Mouse (Mus musculus) macrophage (primary cell): ENCODE data around the gene Pias1. TPM values are rescaled to one million over a fixed set of nuclear protein-coding genes. Genes with fewer than 3 reads are reported as not detected.

Source experiments
- H3K27ac ChIP-seq: fragments of 350-480 bp; formaldehyde crosslinking; 2 replicates; pipeline ENCODE4 v1.9.0; 2021
- H3K36me3 ChIP-seq: fragments of 350-480 bp; formaldehyde crosslinking; 2 replicates; pipeline ENCODE4 v1.9.0; 2021; ENCODE audit errors: inconsistent target
- H3K4me3 ChIP-seq: fragments of 350-480 bp; formaldehyde crosslinking; 2 replicates; pipeline ENCODE4 v1.9.0; 2021; ENCODE audit errors: inconsistent target
- H3K79me2 ChIP-seq: fragments of 350-480 bp; formaldehyde crosslinking; 2 replicates; pipeline ENCODE4 v1.9.0; 2021; ENCODE audit errors: inconsistent target
- whole genome bisulfite sequencing: methylation state at CpG from one replicate; pipeline ENCODE4 v1.1.7; 2026; ENCODE audit warnings: inconsistent platforms; ENCODE audit not compliant: missing documents; 5-methylcytosine and 5-hydroxymethylcytosine counted together
- polyA plus RNA-seq: library from polyadenylated mRNA; stranded (reverse); fragments of 250-400 nt; gene quantifications from 3 replicates; pipeline ENCODE4 v1.2.4, GENCODE M21; 2018; ENCODE audit warnings: inconsistent platforms

Pias1 gene
- polyA plus RNA-seq, 1 experiment from 2014 or later = 40.5 TPM

DNA sequence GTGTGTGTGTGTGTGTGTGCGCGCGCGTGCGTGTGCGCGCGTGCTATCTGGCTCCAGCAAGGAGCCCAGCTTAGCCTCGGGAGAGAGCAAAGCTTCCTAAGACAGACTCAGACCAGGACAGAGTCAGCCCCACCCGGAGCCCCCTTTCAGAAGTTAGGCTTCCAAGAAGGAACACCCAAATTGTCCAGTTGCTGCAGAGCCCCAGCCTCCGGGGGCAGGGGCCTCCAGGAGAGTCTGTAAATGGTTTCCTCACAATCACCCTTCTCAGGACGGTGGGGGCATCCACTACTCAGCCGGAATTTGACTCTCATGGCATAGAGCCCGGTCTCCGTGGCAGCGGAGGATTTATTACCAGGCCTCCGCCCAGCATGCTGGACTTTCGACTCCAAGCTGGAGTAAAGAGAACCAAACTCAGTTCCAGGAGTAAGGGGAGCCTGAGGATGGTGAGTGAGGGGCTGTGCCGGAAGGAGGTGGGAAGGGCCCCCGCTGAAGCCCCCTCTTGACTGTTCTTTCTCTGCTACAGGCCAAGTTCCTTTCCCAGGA is 129.9 kb downstream of the Pias1 start, which contains the start of gene Calml4:
Gene Calml4, plus strand, starts transcription at position 362 of the 543 bp plus-strand sequence.
- no peaks in the 10 kb centered on the region for H3K79me2 ChIP-seq
- peak within 1 kb of the TSS; percentile 29 for H3K27ac ChIP-seq
- no peaks in the 10 kb centered on the region for H3K36me3 ChIP-seq
- 30% methylated on average over 12 of the region's 20 CpGs for WGBS
- H3K4me3 ChIP-seq = no peak within 1 kb of the TSS

DNA sequence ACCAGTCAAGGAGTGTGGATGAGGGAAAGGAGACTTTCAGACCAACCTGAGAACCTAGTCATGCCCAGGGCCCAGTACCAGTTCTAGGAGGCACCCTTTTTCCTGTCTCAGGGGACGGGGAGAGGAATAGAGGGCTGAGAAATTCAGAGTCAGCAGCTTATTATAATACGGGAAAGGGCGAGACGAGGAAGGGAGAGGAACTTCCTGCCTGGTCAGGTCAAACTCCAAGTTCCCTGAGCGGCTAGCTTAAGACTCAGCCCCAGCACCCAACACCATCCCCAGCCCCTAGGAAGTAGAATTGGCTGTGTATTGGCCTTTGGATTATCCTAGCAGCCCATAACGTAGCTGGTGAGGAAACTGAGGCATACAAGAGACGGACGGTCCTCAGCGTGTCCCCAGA is 130.5 kb downstream of the Pias1 start:
- peak overlapping the region; percentile 29 for H3K27ac ChIP-seq
- no peaks in the 10 kb centered on the region for H3K36me3 ChIP-seq
- no peaks in the 10 kb centered on the region for H3K79me2 ChIP-seq
- H3K4me3 ChIP-seq = no peak overlapping the region
- WGBS = 11% methylated on average over 7 of the region's 9 CpGs

DNA sequence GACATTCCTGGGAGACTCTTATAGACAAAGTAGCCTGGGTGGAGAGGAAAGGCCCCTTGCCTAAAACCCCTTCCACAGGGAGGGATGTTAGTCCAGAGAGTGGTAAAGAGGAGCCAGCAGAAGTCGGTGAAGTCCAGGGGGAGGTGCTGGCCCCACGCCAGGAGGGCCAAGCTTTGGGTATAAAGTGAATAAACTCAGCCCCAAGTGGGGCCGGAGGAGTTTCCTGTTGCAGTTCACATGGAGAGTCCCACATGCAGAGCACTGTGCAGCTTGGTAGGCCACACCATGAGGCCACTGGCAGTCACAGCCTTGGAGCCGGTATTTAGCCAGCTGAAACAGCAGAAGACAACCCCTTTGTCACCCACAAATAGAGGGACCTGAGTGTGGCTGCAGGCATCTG is 133.2 kb downstream of the Pias1 start:
- Histone ChIP-seq H3K79me2 (no peaks in the 10 kb centered on the region), H3K36me3 (peaks cover 24% of the 10 kb centered on the region; the same call in 1 of the 2 replicates), H3K27ac (no peak overlapping the region), H3K4me3 (no peak overlapping the region)
- 49% methylated on average over 4 of the region's 4 CpGs for WGBS

DNA sequence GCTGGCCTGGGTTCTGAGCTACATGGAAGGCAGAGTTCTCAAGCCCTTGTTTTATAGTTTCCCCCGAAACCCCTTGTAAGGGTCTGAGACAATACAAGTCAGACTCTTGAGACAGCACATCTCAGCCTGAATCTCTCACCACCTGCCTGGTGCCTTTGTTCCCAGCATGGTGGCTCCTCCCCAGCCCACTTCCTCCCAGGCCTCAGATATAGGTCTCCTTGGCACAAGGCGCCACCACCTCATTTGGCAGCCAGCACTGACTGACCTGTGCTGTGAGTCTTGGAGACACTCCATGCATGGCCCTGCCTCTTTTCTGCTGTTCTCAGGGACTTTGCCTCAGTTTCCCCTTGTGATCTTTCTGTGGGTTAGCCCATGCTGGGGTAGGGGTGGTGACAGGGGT is 136.2 kb downstream of the Pias1 start:
- Histone ChIP-seq H3K36me3 (peaks cover 41% of the 10 kb centered on the region; the same call in 1 of the 2 replicates), H3K79me2 (no peaks in the 10 kb centered on the region), H3K27ac (no peak overlapping the region), H3K4me3 (no peak overlapping the region)
- WGBS = 96% methylated on average over 2 of the region's 2 CpGs

DNA sequence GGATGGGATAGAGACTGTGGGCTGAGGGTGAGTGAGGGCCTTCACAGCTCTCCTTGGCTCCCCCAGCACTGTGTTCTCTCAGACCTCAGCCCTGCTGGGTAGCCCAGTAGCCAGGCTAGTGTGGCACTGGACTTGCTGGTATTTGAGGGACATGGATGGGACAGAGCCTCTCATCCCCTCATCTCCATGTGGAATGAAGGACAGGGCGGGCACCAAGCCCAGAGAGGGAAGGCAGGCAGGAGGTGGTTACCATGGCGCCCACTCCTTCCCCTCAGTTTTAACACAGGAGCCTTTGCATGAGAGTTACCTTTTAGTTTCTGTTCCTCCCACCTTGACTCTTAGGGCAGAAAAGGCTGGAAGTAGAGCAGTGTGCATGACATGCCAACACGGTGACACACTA is 139.1 kb downstream of the Pias1 start:
- Histone ChIP-seq H3K36me3 (peaks cover 53% of the 10 kb centered on the region; the same call in 1 of the 2 replicates), H3K27ac (no peak overlapping the region), H3K4me3 (no peak overlapping the region), H3K79me2 (no peaks in the 10 kb centered on the region)
- WGBS = 83% methylated on average over 3 of the region's 3 CpGs

DNA sequence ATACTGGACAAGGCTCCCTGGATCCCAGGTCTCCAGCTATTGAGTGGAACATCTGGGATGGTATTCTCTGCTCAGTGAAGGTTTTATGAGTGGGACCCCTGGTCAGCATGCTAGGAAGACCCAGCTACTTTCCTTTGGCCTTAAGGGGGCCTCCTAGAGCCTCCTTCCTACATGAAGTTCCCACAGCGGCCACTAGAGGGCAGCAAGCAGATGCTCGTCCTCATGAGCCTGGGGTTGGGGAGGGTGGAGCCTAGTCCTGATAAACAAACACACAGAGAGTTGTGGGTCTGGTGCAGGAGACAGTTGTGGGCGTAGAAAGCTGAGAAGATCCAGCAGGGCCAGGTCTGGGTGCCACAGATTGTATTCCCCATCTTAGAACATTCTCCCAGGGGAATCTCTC is 140.0 kb downstream of the Pias1 start:
- peaks cover 53% of the 10 kb centered on the region; the same call in 1 of the 2 replicates for H3K36me3 ChIP-seq
- no peak overlapping the region for H3K4me3 ChIP-seq
- no peak overlapping the region for H3K27ac ChIP-seq
- no peaks in the 10 kb centered on the region for H3K79me2 ChIP-seq
- WGBS = 4% methylated on average over 3 of the region's 3 CpGs

DNA sequence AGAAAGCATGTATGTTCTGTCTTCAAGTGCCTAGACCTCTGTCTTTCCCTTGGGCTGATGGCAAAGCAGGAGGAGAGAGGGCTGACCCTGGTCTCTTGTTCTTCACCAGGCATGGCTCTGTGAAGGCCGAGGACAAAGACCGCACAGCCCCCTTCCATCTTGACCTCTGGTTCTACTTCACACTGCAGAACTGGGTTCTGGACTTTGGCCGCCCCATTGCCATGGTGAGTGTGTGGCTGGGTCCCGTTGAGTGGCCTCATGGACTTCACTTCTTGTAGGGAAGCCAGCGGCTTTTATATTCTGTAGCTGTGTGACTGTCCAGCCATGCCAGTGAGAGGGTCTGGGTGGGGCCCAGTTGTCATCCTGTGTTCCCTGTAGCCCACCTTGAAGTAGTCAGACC is 143.3 kb downstream of the Pias1 start:
- H3K27ac ChIP-seq = no peak overlapping the region
- WGBS = 93% methylated on average over 5 of the region's 5 CpGs
- H3K36me3 ChIP-seq = peaks cover 29% of the 10 kb centered on the region; the same call in 1 of the 2 replicates
- no peak overlapping the region for H3K4me3 ChIP-seq
- peaks cover 7% of the 10 kb centered on the region; the same call in 1 of the 2 replicates for H3K79me2 ChIP-seq

DNA sequence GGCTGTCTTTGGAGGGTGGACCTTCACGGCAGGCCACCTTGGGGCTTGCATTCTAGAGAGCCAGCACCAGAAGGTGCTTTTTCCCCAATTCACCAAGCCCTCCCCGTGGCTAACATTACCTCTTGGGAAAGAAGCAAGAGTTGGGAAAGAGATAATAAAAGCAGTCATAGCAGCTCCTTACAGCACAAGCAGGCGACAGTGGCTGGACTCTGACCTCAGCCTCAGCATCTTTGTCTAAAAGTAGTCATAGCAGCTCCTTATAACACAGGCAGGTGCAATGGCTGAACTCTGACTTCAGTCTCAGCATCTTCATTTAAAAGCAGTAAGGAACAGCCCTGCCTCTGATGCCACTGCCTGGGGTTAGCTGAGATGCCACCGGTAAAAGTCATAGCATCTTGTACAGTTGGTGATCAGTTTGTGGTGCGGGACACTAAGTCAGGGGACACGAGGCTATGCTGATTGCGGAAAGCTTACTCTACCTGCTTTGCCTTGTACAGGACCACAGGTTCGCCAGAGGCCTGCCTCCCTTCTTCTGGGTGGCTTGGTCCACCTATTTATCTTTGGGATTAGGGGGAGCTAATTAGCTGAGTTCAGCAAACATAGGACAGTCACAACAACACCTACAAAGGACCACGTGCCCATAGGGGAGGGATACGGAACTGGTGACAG is 144.2 kb downstream of the Pias1 start:
- no peak overlapping the region for H3K27ac ChIP-seq

DNA sequence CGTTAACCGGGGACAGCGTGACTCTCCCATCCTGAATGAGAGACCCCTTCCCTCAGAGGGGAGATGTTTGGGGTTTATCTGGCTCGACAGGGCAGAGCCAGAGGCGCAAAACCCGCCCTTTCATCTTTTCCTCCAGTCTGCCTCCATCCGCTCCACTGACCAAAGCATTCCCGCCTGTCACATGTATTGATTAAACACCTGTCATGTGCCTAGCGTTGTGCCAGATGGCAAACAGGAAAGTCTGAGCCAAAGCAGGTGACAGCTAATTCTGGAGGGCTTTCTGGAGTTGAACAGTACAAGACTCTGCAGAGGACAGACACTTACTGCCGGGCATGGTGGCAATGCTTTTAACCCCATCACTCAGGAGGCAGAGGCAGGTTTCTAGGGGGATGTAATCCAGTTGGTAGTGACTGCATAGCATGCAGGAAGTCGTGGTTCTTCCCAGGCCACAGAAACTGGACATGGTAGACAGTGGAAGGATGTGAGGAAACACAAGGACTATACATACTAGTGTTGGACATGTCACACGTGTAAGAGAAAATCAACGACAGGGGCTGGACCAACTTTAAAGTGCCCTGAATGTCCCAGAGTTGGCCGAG is 148.5 kb downstream of the Pias1 start:
- 9% methylated on average over 14 of the region's 14 CpGs for WGBS
- Histone ChIP-seq H3K36me3 (no peaks in the 10 kb centered on the region), H3K4me3 (peak overlapping the region; percentile 80), H3K27ac (peak overlapping the region; percentile 73), H3K79me2 (peaks cover 10% of the 10 kb centered on the region; the same call in 1 of the 2 replicates)

More for the DNA sequence above, 144.2 kb downstream of the Pias1 start:
- Histone ChIP-seq H3K36me3 (peaks cover 20% of the 10 kb centered on the region; the same call in 1 of the 2 replicates), H3K4me3 (no peak overlapping the region), H3K79me2 (peaks cover 10% of the 10 kb centered on the region; the same call in 1 of the 2 replicates)
- WGBS = 95% methylated on average over 8 of the region's 10 CpGs

DNA sequence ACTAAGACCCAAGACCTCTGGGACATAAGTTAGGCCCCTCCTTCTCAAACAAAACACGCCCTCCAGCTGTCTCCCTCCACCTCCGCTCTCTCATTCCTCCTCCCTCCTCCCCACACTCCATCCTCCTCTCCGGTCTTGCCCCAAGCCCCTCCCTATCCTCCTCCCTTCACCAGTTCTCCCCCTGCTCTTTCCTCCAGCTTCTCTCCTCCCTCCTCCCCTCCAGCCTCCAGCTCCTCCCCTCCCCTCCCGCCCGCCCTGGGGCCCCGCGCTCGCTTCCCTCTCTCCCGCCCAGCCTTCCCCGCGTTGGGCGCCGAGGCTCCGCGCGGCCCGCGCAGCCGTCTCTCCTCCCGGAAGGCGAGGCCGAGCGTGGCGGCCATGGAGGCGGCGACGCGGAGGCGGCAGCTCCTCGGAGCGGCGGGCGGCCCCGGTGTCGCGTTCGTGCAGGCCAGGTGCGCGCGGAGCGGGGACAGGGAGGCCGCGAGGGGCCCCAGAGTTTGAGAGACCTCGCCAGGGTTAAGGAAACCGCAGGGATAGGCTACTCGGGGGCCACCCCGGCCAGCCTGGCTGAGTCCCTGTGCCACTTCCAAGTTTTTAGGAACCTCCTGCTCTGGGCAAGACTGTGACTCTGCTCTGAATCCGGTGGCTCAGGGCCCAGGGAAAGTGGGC is 149.1 kb downstream of the Pias1 start, which contains the start of gene Cln6:
Gene Cln6, plus strand, starts transcription at position 280 of the 666 bp plus-strand sequence.
- Histone ChIP-seq H3K4me3 (peak within 1 kb of the TSS; percentile 80), H3K36me3 (no peaks in the 10 kb centered on the region), H3K27ac (peak within 1 kb of the TSS; percentile 73), H3K79me2 (peaks cover 10% of the 10 kb centered on the region; the same call in 1 of the 2 replicates)
- WGBS = 1% methylated on average over 29 of the region's 48 CpGs

DNA sequence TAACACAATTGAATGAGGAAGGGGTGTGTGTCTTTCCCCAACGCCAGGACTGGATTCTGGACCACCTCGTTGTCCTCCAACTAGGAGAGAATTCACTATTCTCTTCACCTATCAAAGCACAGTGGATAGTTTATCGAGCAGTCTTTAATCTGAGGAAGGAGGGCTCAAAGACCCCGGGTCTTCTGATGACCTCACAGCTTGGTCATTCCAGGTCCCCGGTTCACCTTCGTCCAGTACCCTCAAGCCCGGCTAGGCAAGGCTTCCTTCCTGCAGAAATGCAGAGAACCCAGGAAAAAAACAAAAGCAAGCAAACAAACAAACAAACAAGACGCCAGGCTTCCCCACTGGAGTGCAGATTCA is 149.6 kb downstream of the Pias1 start:
- Histone ChIP-seq H3K36me3 (no peaks in the 10 kb centered on the region), H3K27ac (peak overlapping the region; percentile 68), H3K4me3 (peak overlapping the region; percentile 27), H3K79me2 (peaks cover 10% of the 10 kb centered on the region; the same call in 1 of the 2 replicates)
- 6% methylated on average over 8 of the region's 8 CpGs for WGBS

DNA sequence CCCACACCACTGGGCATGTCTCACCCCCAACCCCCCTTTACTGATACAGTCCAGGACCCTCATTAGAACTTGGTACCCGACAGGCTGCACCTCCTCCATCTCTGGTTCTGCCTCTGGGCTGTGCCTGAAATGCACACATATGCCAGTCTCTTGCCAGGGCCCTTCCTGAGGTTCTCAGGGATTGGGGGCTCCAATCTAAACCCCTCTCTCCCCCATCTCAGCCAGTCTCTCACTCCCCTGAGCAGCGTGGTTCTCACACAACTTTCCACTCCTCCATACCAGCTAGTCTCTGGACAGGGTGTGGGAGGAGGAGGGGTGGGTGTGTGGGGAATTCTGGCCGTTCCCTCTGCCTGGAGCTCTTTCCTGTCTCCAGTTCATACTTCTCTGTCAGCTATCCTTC is 150.1 kb downstream of the Pias1 start:
- Histone ChIP-seq H3K4me3 (no peak overlapping the region), H3K36me3 (no peaks in the 10 kb centered on the region), H3K27ac (peak overlapping the region; percentile 68), H3K79me2 (peaks cover 10% of the 10 kb centered on the region; the same call in 1 of the 2 replicates)
- 53% methylated on average over 3 of the region's 3 CpGs for WGBS

DNA sequence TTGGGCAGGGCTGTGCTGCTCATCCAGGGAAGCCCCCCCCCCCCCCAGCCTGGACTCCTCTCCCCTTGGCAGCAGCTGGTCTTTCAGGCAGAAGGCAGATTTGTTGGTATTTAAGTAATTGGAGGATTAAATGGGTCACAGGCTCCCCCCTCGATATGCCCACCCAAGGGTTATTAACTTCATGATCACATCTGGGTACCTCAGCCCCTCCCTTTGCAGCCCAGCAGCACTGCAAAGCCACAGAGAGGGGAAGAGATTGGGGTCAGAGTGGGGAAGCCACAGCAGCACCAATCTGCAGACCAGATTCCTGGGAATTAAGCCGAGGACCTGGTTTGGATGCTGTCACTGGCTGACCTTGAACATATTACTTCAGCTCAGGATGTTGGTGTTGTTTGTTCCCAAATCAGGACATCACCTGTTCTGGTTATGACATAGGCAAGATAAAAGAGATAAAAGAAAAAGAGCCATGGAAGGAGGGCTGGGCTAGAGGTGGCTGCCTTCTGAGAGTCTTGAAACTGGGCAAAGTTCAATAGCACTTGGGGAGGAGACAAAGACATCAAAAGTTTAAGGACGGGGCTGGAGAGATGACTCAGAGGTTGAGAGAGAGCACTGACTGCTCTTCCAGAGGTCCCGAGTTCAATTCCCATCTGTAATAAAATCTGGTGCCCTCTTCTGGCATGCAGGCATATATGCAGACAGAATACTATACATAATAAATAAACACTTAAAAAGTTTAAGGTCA is 151.8 kb downstream of the Pias1 start:
- no peak overlapping the region for H3K27ac ChIP-seq
- H3K79me2 ChIP-seq = peaks cover 10% of the 10 kb centered on the region; the same call in 1 of the 2 replicates
- no peak overlapping the region for H3K4me3 ChIP-seq
- no peaks in the 10 kb centered on the region for H3K36me3 ChIP-seq
- 68% methylated on average over 4 of the region's 4 CpGs for WGBS

DNA sequence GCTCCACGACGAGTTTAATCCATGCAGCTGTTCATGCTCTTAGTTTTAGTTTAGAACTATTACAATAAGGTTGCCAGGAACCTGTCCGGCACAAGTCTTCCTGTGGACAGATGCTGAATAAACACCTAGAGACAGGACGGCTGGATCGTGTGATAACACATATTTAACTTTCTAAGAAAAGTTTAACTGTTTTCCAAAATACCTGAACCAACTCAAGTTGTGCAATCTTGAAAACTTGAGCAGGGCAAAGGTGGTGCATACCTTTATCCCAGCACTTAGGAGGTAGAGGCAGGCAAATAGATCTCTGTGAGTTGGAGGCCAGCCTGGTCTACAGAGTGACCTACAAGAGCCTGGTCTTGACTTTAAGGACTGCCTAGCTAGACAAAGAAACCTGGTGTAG is 152.8 kb downstream of the Pias1 start:
- no peak overlapping the region for H3K4me3 ChIP-seq
- WGBS = 90% methylated on average over 5 of the region's 5 CpGs
- H3K36me3 ChIP-seq = no peaks in the 10 kb centered on the region
- peaks cover 8% of the 10 kb centered on the region; the same call in 1 of the 2 replicates for H3K79me2 ChIP-seq
- H3K27ac ChIP-seq = no peak overlapping the region
